Mouse (Mus musculus): ENCODE results near the gene 1700042G07Rik. TPM values are rescaled to one million over a fixed set of nuclear protein-coding genes. Genes with fewer than 3 reads are reported as not detected.

The 1700042G07Rik gene
- polyA plus RNA-seq, 1 experiment from 2014 or later = not detected

DNA sequence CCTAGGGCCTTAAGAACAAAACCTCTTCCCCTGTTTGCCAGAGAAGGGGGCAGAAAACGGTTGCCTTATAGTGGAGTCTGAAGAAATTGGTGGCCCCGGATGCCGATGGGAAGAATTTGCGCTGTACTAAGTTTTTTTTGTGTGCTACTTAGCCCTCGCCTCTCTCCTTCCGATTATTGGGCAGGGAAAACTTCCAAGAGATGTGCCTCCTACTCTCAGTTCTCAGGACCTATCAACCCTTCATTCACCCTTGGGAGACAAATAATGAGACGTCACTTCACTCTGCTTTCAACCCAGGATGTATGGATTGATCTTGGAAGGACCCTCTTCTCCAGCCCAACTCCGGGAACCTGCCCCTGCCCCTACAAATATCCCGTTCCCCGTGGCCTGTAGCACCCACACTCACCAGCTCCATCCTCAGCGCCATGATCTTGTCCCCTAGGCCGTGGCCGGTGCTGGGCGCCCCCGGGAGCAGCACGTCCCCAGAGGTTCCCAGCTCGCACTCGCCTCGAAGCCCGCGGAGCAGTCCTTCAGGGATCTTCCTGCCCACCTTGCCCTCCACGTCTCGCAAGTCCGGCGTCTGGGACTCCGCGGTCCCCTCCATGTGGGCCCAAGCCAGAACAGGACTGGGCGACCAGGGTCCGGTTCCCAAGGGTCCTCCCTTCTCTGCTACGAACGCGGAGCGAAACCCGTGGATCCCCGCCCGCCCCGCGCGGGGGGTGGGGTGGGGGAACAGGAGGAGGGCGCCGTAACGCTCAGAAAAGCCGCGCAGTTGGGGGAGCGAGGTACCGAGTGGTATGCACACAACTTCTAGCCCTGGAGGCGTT is 29.1 kb upstream of the 1700042G07Rik start:
- Histone ChIP-seq H3K9me3 (no peaks in the 10 kb centered on the region), H3K4me1 (replicated peaks) (peaks cover 34% of the 10 kb centered on the region), H3K27me3 (ENCODE audit: insufficient read depth, poor library complexity, severe bottlenecking) (peaks cover 35% of the 10 kb centered on the region), H3K4me3 (peak overlapping the region; percentile 68), H3K27ac (peak overlapping the region; percentile 81), H3K36me3 (no peaks in the 10 kb centered on the region)
- DNase-seq (ENCODE audit: low spot score) = peak; percentile 62
- under 1% methylated on average over 47 of the region's 47 CpGs for WGBS

DNA sequence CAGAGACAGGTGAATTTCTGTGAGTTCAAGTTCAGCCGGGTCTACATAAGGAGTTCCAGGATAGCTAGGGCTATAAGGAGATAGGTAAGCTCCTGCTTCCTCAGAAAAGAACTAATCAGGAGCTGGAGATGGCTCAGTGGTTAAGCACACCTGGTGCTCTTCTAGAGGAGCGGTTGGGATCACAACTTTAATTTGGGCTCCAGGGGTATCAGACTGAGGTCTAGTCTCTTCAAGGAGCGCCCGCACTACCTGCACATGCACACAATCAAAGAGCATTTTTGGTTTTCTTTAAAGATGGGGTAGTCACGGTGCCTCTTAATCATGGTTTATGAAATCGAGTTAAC is 23.4 kb upstream of the 1700042G07Rik start:
- 23% methylated on average over 6 of the region's 6 CpGs for whole genome bisulfite sequencing
- Histone ChIP-seq H3K4me1 (replicated peaks) (peaks cover 22% of the 10 kb centered on the region), H3K9me3 (no peaks in the 10 kb centered on the region), H3K36me3 (peaks cover 32% of the 10 kb centered on the region), H3K4me3 (peak overlapping the region; percentile 81), H3K27me3 (ENCODE audit: insufficient read depth, poor library complexity, severe bottlenecking) (peaks cover 4% of the 10 kb centered on the region; the same call in 1 of the 2 replicates), H3K27ac (peak overlapping the region; percentile 97)
- DNase-seq (ENCODE audit: low spot score) = no peak

DNA sequence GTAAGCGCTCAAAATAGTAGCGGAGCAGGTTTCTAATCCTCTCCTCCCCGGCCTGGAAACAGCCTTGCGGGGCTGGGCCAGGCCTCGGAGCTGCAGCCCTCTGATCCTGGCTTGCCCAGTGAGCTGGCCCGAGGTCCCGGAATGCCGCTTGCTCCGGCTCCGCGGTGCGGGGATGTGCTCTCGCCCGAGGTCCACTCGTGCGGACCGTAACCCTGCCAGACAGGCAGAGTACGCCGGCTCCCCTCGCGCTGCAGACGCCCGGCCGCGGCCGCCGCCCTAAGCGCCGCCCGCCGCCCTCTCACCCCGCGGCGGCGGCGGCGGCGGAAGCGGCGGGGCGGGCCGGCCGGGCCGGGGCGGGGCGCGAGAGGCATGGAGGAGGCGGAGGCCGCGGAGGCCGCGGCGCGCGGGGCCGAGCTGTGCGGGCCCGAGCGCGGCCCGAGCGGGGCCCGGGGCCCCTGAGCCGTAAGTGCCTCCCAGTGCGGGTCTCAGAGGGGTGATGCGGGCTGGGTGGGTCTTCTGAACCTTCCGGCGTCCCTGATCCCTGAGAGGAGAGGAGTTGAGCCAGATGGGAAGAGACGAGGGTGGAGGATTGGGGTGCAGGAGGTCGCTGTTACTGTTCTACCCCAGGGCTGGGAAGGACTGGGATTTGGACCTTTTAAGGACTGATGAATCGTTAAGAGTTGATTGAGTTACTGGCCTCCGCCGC is 22.9 kb upstream of the 1700042G07Rik start:
- Histone ChIP-seq H3K4me3 (peak overlapping the region; percentile 81), H3K36me3 (peaks cover 37% of the 10 kb centered on the region), H3K27me3 (ENCODE audit: insufficient read depth, poor library complexity, severe bottlenecking) (no peaks in the 10 kb centered on the region; the same call in 1 of the 2 replicates), H3K27ac (peak overlapping the region; percentile 97), H3K4me1 (replicated peaks) (peaks cover 21% of the 10 kb centered on the region), H3K9me3 (no peaks in the 10 kb centered on the region)
- DNase-seq (ENCODE audit: low spot score) = peak; percentile 77
- WGBS = under 1% methylated on average over 73 of the region's 73 CpGs

DNA sequence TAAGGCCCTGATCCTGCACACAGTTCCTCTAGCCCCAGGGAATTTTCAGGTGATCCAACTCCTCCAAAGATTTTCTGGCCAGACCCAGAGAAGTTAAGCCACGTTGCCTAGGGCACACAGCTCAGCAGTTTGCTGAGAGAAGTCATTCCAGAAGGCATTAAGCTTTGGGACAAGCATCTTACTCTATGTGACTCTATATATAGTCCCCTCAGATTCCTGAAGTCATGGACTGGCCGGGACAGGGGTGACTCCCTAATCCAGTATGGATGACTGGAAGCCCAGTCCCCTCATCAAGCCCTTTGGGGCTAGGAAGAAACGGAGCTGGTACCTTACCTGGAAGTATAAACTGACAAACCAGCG is 22.3 kb upstream of the 1700042G07Rik start:
- no peak for DNase-seq (ENCODE audit: low spot score)
- WGBS = 31% methylated on average over 4 of the region's 4 CpGs
- Histone ChIP-seq H3K9me3 (no peaks in the 10 kb centered on the region), H3K27me3 (ENCODE audit: insufficient read depth, poor library complexity, severe bottlenecking) (no peaks in the 10 kb centered on the region), H3K36me3 (peaks cover 43% of the 10 kb centered on the region), H3K4me1 (replicated peaks) (peaks cover 21% of the 10 kb centered on the region), H3K4me3 (peak overlapping the region; percentile 81), H3K27ac (peak overlapping the region; percentile 97)

DNA sequence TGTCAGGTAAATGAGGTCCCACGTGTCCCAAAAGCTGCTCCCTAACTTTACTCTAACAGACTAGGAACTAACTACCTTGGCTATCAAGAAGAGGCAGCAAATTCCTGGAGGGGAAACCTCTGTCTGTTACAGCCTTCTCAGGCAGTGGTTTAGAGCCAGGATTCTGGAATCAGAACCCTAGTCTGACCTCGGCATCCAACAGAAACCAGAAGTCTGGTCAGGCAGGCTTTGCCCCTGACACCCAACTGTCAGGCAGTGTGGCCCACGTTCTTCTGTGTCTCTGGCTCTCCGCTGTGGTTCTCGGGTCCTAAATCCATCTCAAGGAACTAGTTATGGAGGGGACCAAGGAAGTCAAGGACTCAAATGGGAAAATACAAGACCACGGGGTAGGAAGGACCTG is 21.9 kb upstream of the 1700042G07Rik start, which contains the start of gene Lurap1:
Lurap1 (minus strand) TSS at position 101 of the 400 bp plus-strand sequence.
- H3K36me3 ChIP-seq = peaks cover 47% of the 10 kb centered on the region
- H3K4me1 ChIP-seq (replicated peaks) = peaks cover 21% of the 10 kb centered on the region
- 81% methylated on average over 6 of the region's 6 CpGs for WGBS
- H3K27me3 ChIP-seq (ENCODE audit: insufficient read depth, poor library complexity, severe bottlenecking) = no peaks in the 10 kb centered on the region
- peak within 1 kb of the TSS; percentile 81 for H3K4me3 ChIP-seq
- H3K9me3 ChIP-seq = no peaks in the 10 kb centered on the region
- no peak for DNase-seq (ENCODE audit: low spot score)
- peak within 1 kb of the TSS; percentile 97 for H3K27ac ChIP-seq

DNA sequence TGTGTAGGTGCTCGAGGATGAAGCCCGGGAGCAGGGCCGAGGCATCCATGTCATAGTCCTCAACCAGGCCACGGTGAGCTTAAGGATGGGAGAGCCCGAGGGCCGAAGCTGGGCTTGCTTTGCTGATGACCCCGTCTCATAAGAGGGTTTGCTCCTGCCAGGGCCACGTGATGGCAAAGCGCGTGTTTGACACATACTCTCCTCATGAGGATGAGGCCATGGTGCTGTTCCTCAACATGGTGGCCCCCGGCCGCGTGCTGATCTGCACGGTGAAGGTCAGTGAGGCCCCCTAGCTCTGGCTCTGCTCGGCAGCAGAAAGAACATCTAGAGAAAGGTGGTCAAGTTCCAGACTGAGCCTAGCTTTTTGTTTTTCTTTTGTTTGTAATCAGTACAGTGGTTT is 20.5 kb upstream of the 1700042G07Rik start:
- Histone ChIP-seq H3K27me3 (ENCODE audit: insufficient read depth, poor library complexity, severe bottlenecking) (no peaks in the 10 kb centered on the region), H3K36me3 (peaks cover 61% of the 10 kb centered on the region), H3K27ac (no peak overlapping the region), H3K4me1 (replicated peaks) (peaks cover 21% of the 10 kb centered on the region), H3K9me3 (no peaks in the 10 kb centered on the region), H3K4me3 (no peak overlapping the region)
- no peak for DNase-seq (ENCODE audit: low spot score)
- WGBS = 94% methylated on average over 15 of the region's 15 CpGs

DNA sequence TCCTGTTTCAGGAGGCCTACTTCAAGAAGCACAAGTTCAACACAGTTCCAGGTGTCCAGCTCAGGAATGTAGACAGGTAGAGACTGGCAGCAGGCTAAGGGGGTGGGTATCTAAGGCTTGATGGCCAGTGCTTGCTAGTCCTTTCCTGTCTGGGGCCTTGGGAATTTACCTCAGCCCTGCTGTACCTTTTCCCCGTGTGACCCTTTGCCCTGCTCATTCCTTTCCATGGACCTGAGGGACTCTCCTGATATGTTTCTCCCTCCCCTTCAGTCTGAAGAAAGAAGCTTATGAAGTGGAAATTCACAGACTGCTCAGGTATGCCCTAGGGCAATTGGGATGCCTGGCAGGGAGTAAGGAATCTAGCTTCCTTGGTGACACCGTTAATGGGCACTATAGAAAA is 15.3 kb upstream of the 1700042G07Rik start:
- 84% methylated on average over 2 of the region's 2 CpGs for WGBS

DNA sequence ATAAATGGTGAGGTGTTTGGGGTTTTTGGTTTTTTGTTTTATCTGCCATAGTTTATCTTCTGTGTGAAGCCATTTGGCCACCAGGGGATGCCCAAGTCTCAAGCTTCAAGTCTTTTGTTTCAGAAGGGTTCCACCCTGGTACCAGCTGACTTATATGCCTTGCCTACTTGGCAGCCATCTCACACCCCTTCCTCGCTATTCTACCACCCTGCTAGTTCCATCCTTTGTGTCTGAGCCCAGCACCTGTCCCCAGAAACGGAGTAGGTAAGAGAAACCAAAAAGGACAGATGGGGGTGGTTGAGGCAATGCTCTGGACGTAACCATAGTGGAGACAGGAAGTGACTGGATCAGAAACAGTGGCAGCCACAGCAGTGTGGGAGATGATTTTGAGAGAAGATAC is 13.3 kb upstream of the 1700042G07Rik start:
- 83% methylated on average over 3 of the region's 3 CpGs for WGBS
- Histone ChIP-seq H3K4me3 (no peak overlapping the region), H3K36me3 (peaks cover 66% of the 10 kb centered on the region), H3K27me3 (ENCODE audit: insufficient read depth, poor library complexity, severe bottlenecking) (no peaks in the 10 kb centered on the region), H3K27ac (no peak overlapping the region), H3K9me3 (no peaks in the 10 kb centered on the region), H3K4me1 (replicated peaks) (0 out of 2 replicates have a peak, but pooled peaks cover 5% of the 10 kb centered on the region)
- DNase-seq (ENCODE audit: low spot score) = no peak

More for the DNA sequence above, 15.3 kb upstream of the 1700042G07Rik start:
- Histone ChIP-seq H3K4me3 (no peak overlapping the region), H3K27ac (no peak overlapping the region), H3K27me3 (ENCODE audit: insufficient read depth, poor library complexity, severe bottlenecking) (no peaks in the 10 kb centered on the region), H3K4me1 (replicated peaks) (no peaks in the 10 kb centered on the region), H3K9me3 (no peaks in the 10 kb centered on the region), H3K36me3 (peaks cover 86% of the 10 kb centered on the region)
- DNase-seq (ENCODE audit: low spot score) = no peak

DNA sequence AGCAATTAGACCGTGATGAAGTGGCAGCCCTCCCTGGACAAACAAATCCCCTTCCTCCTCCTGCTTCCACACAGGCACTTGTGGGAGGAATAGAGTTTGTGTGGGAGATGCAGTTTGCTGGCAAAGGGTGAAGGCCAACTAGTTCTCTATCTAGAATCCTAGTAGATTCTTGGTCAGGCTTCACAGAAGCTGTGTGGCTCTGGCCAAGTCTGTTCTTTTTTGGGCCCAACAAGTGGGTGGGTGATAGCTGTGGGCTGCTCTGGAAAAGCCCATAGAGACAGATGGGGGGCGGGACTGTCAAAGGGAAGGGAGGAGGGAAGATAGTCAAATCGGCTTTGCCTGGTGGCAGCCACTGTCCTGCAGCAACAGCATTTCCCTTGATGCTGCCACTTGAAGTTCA is 12.4 kb upstream of the 1700042G07Rik start:
- H3K36me3 ChIP-seq = peaks cover 57% of the 10 kb centered on the region
- H3K27me3 ChIP-seq (ENCODE audit: insufficient read depth, poor library complexity, severe bottlenecking) = no peaks in the 10 kb centered on the region
- DNase-seq (ENCODE audit: low spot score) = no peak
- peaks cover 8% of the 10 kb centered on the region; the same call in 1 of the 2 replicates for H3K4me1 ChIP-seq (replicated peaks)
- 81% methylated on average over 3 of the region's 3 CpGs for WGBS
- no peak overlapping the region for H3K27ac ChIP-seq
- H3K4me3 ChIP-seq = no peak overlapping the region
- no peaks in the 10 kb centered on the region for H3K9me3 ChIP-seq

DNA sequence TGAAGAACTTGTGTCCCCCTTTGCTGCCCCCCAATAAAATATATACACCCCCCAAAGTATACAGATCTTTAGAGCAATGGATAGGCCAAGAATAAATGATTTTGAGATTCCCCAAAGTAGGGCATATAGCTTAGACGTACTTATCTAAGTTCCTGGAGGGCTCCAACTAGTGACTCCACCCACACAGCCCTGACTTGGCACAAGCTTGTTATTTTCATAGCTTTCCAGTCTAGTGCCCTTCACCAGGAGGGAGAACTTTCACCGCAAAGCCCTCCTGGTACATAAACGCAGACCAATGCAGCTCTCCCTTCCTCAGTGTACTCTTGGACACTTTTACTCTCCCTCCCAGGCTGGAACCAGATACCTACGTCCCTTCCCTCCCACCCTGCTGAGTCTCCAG is 11.0 kb upstream of the 1700042G07Rik start:
- H3K4me1 ChIP-seq (replicated peaks) = peaks cover 12% of the 10 kb centered on the region; the same call in 1 of the 2 replicates
- H3K4me3 ChIP-seq = no peak overlapping the region
- H3K27ac ChIP-seq = no peak overlapping the region
- no peak for DNase-seq (ENCODE audit: low spot score)
- peaks cover 44% of the 10 kb centered on the region for H3K36me3 ChIP-seq
- no peaks in the 10 kb centered on the region for H3K9me3 ChIP-seq
- no peaks in the 10 kb centered on the region for H3K27me3 ChIP-seq (ENCODE audit: insufficient read depth, poor library complexity, severe bottlenecking)
- WGBS = 80% methylated on average over 4 of the region's 4 CpGs

DNA sequence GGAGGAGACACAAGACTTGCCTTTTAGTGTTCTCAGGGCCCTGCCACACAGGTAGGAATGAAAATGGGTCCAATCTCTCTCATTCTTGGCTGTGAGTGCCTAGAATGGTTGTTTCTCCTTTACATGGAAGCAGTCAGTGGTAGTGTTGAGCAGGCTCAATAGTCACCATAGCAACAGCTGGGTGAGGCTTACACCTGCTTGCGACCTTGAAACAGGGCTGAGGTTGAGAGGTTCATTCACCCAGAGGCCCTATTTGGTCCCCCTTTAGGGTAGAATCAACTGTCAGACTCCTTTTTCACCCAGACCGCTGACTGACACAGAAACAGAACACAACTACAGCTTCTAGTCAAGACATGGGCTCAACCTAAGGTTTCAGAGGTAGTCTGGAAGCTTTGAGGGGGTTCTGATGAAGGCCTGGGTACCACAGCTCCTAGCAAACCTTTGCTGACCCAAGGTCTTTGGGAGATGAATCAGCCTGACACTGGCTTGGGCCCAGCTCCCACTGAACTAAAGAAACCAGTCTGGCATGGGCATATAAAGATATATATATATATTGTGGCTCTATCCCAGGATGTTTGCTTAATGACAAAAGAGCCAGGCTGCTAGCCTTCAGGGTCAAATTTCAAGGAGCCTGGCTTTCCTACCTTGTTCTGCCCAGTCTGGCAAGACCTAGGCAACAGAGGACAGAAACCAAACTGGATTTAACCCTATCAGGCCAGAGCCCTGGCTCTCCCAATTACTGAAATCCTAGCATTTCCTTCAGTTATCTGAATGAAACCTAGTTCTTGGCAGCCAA is 8.2 kb upstream of the 1700042G07Rik start:
- 88% methylated on average over 2 of the region's 2 CpGs for WGBS
- no peak overlapping the region for H3K27ac ChIP-seq
- H3K27me3 ChIP-seq (ENCODE audit: insufficient read depth, poor library complexity, severe bottlenecking) = no peaks in the 10 kb centered on the region
- DNase-seq (ENCODE audit: low spot score) = no peak
- peaks cover 15% of the 10 kb centered on the region for H3K36me3 ChIP-seq
- peaks cover 12% of the 10 kb centered on the region; the same call in 1 of the 2 replicates for H3K4me1 ChIP-seq (replicated peaks)
- no peaks in the 10 kb centered on the region for H3K9me3 ChIP-seq
- no peak overlapping the region for H3K4me3 ChIP-seq

DNA sequence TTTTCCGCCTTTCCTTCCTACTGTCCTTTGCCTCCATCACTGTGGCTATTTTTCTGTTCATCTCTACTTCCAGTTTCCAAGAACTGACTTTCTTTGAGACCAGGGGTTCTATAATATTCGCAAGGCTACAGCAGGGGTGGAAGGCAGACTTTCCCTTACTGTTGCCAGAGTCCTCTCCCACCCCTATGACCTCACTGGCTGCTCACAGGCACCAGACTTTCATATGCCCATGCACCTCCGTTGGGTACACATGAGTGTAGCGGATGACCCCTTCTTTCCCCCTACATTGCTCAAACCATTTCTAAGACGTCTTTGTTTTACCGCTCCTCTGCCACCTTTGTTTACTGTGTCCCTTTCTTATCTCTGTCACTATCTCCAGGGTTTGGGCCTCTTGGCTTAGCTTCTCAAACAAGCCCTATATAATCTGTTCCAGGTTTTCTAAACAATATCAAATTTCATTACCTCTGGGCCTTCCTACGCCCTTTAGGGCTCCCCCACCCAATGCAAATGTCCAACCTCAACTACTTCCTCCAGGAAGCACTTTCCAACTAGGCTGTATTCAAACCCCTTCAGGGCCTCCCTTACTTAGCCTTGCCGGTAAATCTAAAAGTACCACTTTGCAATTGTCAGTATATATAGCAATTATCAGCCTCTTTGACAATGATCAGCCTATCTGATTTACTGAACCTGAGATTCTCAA is 7.3 kb upstream of the 1700042G07Rik start:
- Histone ChIP-seq H3K27ac (no peak overlapping the region), H3K27me3 (ENCODE audit: insufficient read depth, poor library complexity, severe bottlenecking) (no peaks in the 10 kb centered on the region), H3K4me1 (replicated peaks) (peaks cover 12% of the 10 kb centered on the region; the same call in 1 of the 2 replicates), H3K4me3 (no peak overlapping the region), H3K36me3 (peaks cover 6% of the 10 kb centered on the region), H3K9me3 (no peaks in the 10 kb centered on the region)
- DNase-seq (ENCODE audit: low spot score) = no peak
- 72% methylated on average over 8 of the region's 8 CpGs for WGBS
